Mouse (Mus musculus) midbrain, embryonic 14.5 days (tissue): ENCODE measurements around the gene Sowahb. TPM values are rescaled to one million over a fixed set of nuclear protein-coding genes. Genes with fewer than 3 reads are reported as not detected.

ENCODE experiments used
- polyA plus RNA-seq: library from polyadenylated mRNA; unstranded; fragments of >200 nt; fragmentation: Nextera tagmentation; extraction: Ambion mirVana; gene quantifications from 2 replicates; pipeline ENCODE4 v1.2.1, GENCODE M21; 2014

Sowahb gene
- polyA plus RNA-seq, 1 experiment from 2014 or later = not detected

Other genes with a start within 250 kb of the Sowahb start
- gene Sept11, start 48.4 kb upstream of the Sowahb start, polyA plus RNA-seq = 103 and 171 TPM in 2 replicates
- 172 and 191 TPM in 2 replicates for gene Ccni, start 161.5 kb upstream of the Sowahb start, polyA plus RNA-seq
- 1.6 and 1.7 TPM in 2 replicates for gene 2010109A12Rik, start 161.5 kb upstream of the Sowahb start, polyA plus RNA-seq
- 81.7 and 108 TPM in 2 replicates for gene Ccng2, start 222.2 kb upstream of the Sowahb start, polyA plus RNA-seq